Mouse (Mus musculus) kidney, postnatal 0 days (tissue): Measurements from ENCODE around the gene Aagab. TPM values are rescaled to one million over a fixed set of nuclear protein-coding genes. Genes with fewer than 3 reads are reported as not detected.

Experiments
- ATAC-seq: fragments of 200-750 bp; cut with Nextera tagmentation; replicated peaks from 2 replicates; pipeline ENCODE4 v1.8.0; 2017; ENCODE audit warnings: low read depth, moderate number of reproducible peaks, moderate TSS enrichment, moderate library complexity; ENCODE audit not compliant: low FRiP score
- DNase-seq: peaks from one replicate; pipeline ENCODE4 v3.0.0-alpha.2; 2016; ENCODE audit warnings: low spot score
- H3K27ac ChIP-seq: fragments of 300-500 bp; sonication (generic); 2 replicates; pipeline ENCODE4 v1.5.1; 2014; ENCODE audit warnings: mild to moderate bottlenecking
- H3K27me3 ChIP-seq: fragments of 300-500 bp; sonication (generic); 2 replicates; pipeline ENCODE4 v1.6.1; 2014; ENCODE audit warnings: low read length, mixed read lengths; ENCODE audit not compliant: insufficient read depth
- H3K36me3 ChIP-seq: fragments of 300-500 bp; sonication (generic); 2 replicates; pipeline ENCODE4 v1.6.1; 2014; ENCODE audit warnings: low read length, mixed read lengths; ENCODE audit not compliant: insufficient read depth
- H3K4me1 ChIP-seq: fragments of 300-500 bp; sonication (generic); replicated peaks from 2 replicates; pipeline ENCODE4 v1.6.1; 2014; ENCODE audit warnings: antibody characterized with exemption, low read length, mixed read lengths; ENCODE audit not compliant: insufficient read depth
- H3K4me2 ChIP-seq: fragments of 300-500 bp; sonication (generic); 2 replicates; pipeline ENCODE4 v1.6.1; 2014; ENCODE audit warnings: mild to moderate bottlenecking, low read length, moderate library complexity, mixed read lengths
- H3K4me3 ChIP-seq: fragments of 300-500 bp; sonication (generic); replicated peaks from 2 replicates; pipeline ENCODE4 v1.5.1; 2014; ENCODE audit warnings: low read depth, low read length
- H3K9ac ChIP-seq: fragments of 300-500 bp; sonication (generic); 2 replicates; pipeline ENCODE4 v1.6.1; 2014; ENCODE audit warnings: low read depth, low read length
- H3K9me3 ChIP-seq: fragments of 300-500 bp; sonication (generic); replicated peaks from 2 replicates; pipeline ENCODE4 v1.6.1; 2016; ENCODE audit warnings: low read length, inconsistent platforms, mixed read lengths
- CTCF ChIP-seq: IDR thresholded peaks from 2 replicates; pipeline ENCODE4 v1.5.1; 2016; ENCODE audit warnings: antibody characterized with exemption, low read depth, mild to moderate bottlenecking, moderate library complexity
- WGBS: fragments of 180-500 bp; shearing (Covaris S2); extraction: QIAGEN DNeasy Blood & Tissue Kit; methylation state at CpG from one replicate; pipeline ENCODE4 v1.1.7; 2014; 5-methylcytosine and 5-hydroxymethylcytosine counted together
- polyA plus RNA-seq: library from polyadenylated mRNA; unstranded; fragments of >200 nt; fragmentation: Nextera tagmentation; extraction: Ambion mirVana; gene quantifications from 2 replicates; pipeline ENCODE4 v1.2.1, GENCODE M21; 2015

The Aagab gene
- polyA plus RNA-seq, 1 experiment from 2014 or later: 29.0 TPM

- DNase-seq: no peak
- 92% methylated on average over 7 of the region's 7 CpGs for WGBS
- H3K4me3 ChIP-seq: no peak overlapping the region
- no peaks in the 10 kb centered on the region for H3K9me3 ChIP-seq
- TF ChIP-seq CTCF: no peak
- no peaks in the 10 kb centered on the region for H3K27me3 ChIP-seq
- H3K4me1 ChIP-seq: peaks cover 63% of the 10 kb centered on the region
- no peak for ATAC-seq
- peaks cover 3% of the 10 kb centered on the region; the same call in 1 of the 2 replicates for H3K36me3 ChIP-seq
- H3K4me2 ChIP-seq: no peak overlapping the region
- H3K9ac ChIP-seq: no peak overlapping the region
- no peak overlapping the region for H3K27ac ChIP-seq
Observed at GRCm38 (mm10) chr9:63669816-63670215, 67.4 kb downstream of the Aagab start.

- no peak overlapping the region for H3K4me3 ChIP-seq
- H3K4me1 ChIP-seq: peaks cover 38% of the 10 kb centered on the region
- H3K27ac ChIP-seq: peak overlapping the region; percentile 60
- H3K9ac ChIP-seq: no peak overlapping the region
- peak; percentile 84 for DNase-seq
- H3K36me3 ChIP-seq: no peaks in the 10 kb centered on the region; the same call in 1 of the 2 replicates
- 48% methylated on average over 8 of the region's 8 CpGs for WGBS
- TF ChIP-seq CTCF: no peak
- no peaks in the 10 kb centered on the region for H3K9me3 ChIP-seq
- ATAC-seq: no peak
- no peaks in the 10 kb centered on the region for H3K27me3 ChIP-seq
- H3K4me2 ChIP-seq: no peak overlapping the region
Observed at GRCm38 (mm10) chr9:63672797-63673493, 70.5 kb downstream of the Aagab start.

- no peak for TF ChIP-seq CTCF
- no peaks in the 10 kb centered on the region for H3K27me3 ChIP-seq
- no peak overlapping the region for H3K4me2 ChIP-seq
- H3K36me3 ChIP-seq: no peaks in the 10 kb centered on the region; the same call in 1 of the 2 replicates
- H3K27ac ChIP-seq: peak overlapping the region; percentile 60; the same call in 1 of the 2 replicates
- 71% methylated on average over 3 of the region's 3 CpGs for WGBS
- no peaks in the 10 kb centered on the region for H3K9me3 ChIP-seq
- peaks cover 36% of the 10 kb centered on the region for H3K4me1 ChIP-seq
- DNase-seq (no peak), ATAC-seq (no peak)
- H3K9ac ChIP-seq: no peak overlapping the region
- no peak overlapping the region for H3K4me3 ChIP-seq
Observed at GRCm38 (mm10) chr9:63673494-63673805, 71.0 kb downstream of the Aagab start.

- TF ChIP-seq CTCF: no peak
- Histone ChIP-seq H3K4me3 (no peak overlapping the region), H3K36me3 (no peaks in the 10 kb centered on the region; the same call in 1 of the 2 replicates), H3K4me2 (no peak overlapping the region), H3K9ac (no peak overlapping the region), H3K27me3 (no peaks in the 10 kb centered on the region), H3K9me3 (no peaks in the 10 kb centered on the region), H3K4me1 (peaks cover 26% of the 10 kb centered on the region), H3K27ac (no peak overlapping the region)
- WGBS: 70% methylated on average over 10 of the region's 10 CpGs
- ATAC-seq: no peak
- no peak for DNase-seq
Observed at GRCm38 (mm10) chr9:63674613-63675012, 72.2 kb downstream of the Aagab start.

GRCm38 (mm10) chr9:63677621-63678020 lies 75.2 kb downstream of the Aagab start:
- peak; percentile 85 for DNase-seq
- no peaks in the 10 kb centered on the region for H3K36me3 ChIP-seq
- H3K9me3 ChIP-seq: no peaks in the 10 kb centered on the region
- no peak for TF ChIP-seq CTCF
- 11% methylated on average over 3 of the region's 3 CpGs for WGBS
- peaks cover 24% of the 10 kb centered on the region for H3K4me1 ChIP-seq
- H3K27ac ChIP-seq: peak overlapping the region; percentile 31; the same call in 1 of the 2 replicates
- H3K9ac ChIP-seq: no peak overlapping the region
- no peak overlapping the region for H3K4me3 ChIP-seq
- ATAC-seq: no peak
- no peak overlapping the region for H3K4me2 ChIP-seq
- no peaks in the 10 kb centered on the region for H3K27me3 ChIP-seq

- H3K36me3 ChIP-seq: no peaks in the 10 kb centered on the region
- no peak for TF ChIP-seq CTCF
- H3K27ac ChIP-seq: peak overlapping the region; percentile 42
- DNase-seq (no peak), ATAC-seq (no peak)
- WGBS: 87% methylated on average over 1 of the region's 1 CpGs
- peaks cover 19% of the 10 kb centered on the region for H3K4me1 ChIP-seq
- H3K9ac ChIP-seq: no peak overlapping the region
- no peak overlapping the region for H3K4me3 ChIP-seq
- H3K27me3 ChIP-seq: no peaks in the 10 kb centered on the region
- H3K4me2 ChIP-seq: no peak overlapping the region
- no peaks in the 10 kb centered on the region for H3K9me3 ChIP-seq
Observed at GRCm38 (mm10) chr9:63678076-63678475, 75.6 kb downstream of the Aagab start.
